Mouse (Mus musculus): ENCODE results near the gene Olfr441.
"Not testable (repeated sequence)": the region's sequence is repeated elsewhere in the genome, so short reads cannot be mapped to it uniquely, and the experiment has no call there.

GRCm38 (mm10) chr6:43106069-43106468 lies at the start of gene Olfr441:
- not testable (repeated sequence) for TF ChIP-seq CTCF, EP300 (IDR thresholded peaks at IDR 0.05)

Data from lung, postnatal 0 days (tissue).